Mouse (Mus musculus) gastrocnemius, adult 2 months (tissue): ENCODE data around the gene 1700080O16Rik. TPM values are rescaled to one million over a fixed set of nuclear protein-coding genes. Genes with fewer than 3 reads are reported as not detected.

Source experiments
- DNase-seq: peaks from one replicate; pipeline ENCODE4 v3.0.0; 2022
- H3K27ac ChIP-seq: fragments of 200-600 bp; 2 replicates; pipeline ENCODE4 v1.8.1; 2022; ENCODE audit warnings: mild to moderate bottlenecking
- H3K4me3 ChIP-seq: fragments of 200-600 bp; 2 replicates; pipeline ENCODE4 v1.8.1; 2022; ENCODE audit warnings: mild to moderate bottlenecking, moderate library complexity
- CTCF ChIP-seq: fragments of 200-600 bp; IDR thresholded peaks from 2 replicates; pipeline ENCODE4 v1.8.1; 2022; ENCODE audit warnings: antibody characterized with exemption, mild to moderate bottlenecking, moderate library complexity
- intact Hi-C: fragments of 180-260 bp; cut with DNase I; formaldehyde crosslinking; loops from one replicate; pipeline ENCODE4 v1.15.1; 2025
- long read RNA-seq, 2 experiments: library from polyadenylated mRNA; stranded (forward); transcript quantifications; one replicate each; pipeline ENCODE4 v2.0.0; 2021
- total RNA-seq, 2 experiments: library from RNA; stranded (reverse); gene quantifications; 2 replicates each; pipeline ENCODE4 v1.2.3; 2021

1700080O16Rik gene
- not detected for total RNA-seq
- long read RNA-seq, experiment 1: 0 reads
- long read RNA-seq, experiment 2: 0 reads

DNA sequence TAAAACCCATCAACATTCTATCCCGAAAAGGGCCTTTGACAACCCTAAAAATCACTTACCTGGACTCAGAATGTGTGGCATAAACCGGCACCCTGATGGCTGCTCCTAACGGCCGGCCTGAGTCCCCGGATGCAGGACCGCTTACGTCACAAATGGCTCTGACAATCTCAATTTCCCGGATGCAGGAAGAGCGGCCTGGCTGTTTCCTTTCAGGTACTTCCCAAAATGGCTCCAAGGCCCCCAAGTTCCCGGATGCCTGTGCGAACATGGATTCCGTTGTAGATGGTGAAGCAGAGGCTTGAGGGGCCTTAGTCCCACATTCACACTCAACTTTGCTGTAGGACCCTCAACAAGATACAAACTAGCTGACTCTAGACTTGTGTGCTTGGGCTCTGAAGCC, at the start of gene 1700080O16Rik:
TSS of gene 1700080O16Rik (minus strand) at position 101 of the 400 bp plus-strand sequence.
- H3K4me3 ChIP-seq: no peak within 1 kb of the TSS
- intact Hi-C loops: no loop called here
- no peak for DNase-seq
- no peak within 1 kb of the TSS for H3K27ac ChIP-seq
- TF ChIP-seq CTCF: no peak

DNA sequence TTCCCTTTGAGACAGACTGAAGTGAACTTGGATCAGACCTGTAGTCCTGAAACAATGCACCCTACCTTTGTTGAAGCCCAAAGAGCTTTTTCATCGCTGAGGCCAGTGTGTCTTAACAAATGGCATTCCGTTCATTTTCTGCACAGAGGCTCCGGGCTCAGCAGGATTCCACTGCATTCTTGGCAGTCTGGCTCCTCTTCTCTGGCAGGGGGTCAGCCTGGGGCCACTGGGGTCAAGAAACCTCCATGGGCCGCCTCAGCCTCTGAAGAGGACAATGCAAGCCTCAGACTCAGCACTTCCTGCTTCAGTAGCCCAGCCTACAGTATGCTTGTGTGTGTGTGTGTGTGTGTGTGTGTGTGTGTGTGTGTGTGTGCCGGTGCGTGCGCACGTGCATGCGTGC, 45.1 kb upstream of the 1700080O16Rik start:
- peak; percentile 21 for DNase-seq
- TF ChIP-seq CTCF: no peak
- H3K27ac ChIP-seq: no peak overlapping the region
- intact Hi-C loops: no loop called here
- no peak overlapping the region for H3K4me3 ChIP-seq

DNA sequence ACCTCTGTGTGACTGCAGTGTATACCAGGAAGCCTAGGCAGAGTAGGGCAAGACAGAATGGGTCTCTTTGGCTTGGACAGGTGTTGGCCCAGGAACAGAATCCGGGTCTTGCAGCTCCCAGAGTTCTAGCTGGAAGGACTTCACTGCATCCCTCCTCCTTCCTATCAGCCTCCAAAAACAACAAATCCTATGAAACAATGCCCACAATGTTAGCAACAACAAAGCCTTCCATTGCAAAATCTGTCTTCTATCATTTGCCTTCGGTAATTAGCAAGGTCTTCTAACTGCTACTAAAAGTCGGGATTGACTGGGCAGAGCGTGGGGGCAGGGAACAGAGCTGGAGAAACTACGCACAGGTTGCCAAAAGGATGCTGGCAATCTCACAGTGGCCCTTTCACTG, 27.5 kb upstream of the 1700080O16Rik start:
- no peak for DNase-seq
- TF ChIP-seq CTCF: no peak
- intact Hi-C loops: no loop called here
- Histone ChIP-seq H3K27ac (no peak overlapping the region), H3K4me3 (no peak overlapping the region)

DNA sequence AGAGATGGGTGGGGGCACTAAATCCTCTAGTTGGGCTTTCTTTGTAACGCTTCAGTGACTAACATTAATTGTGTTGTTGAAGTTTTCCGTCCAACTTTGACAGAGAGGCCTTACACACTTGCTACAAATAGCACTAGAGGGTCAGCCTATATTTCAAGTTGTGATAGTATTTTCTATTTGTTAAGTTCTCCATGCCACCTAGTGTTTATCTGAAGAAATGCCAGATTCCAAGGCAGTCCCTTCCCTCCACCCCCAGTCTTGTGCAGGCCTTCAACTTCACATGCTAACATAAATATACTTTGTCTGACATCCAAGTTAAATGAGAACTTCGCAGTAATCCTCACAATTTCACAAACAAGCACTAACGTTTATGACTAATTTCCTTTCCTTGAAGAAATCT, 26.9 kb upstream of the 1700080O16Rik start:
- no peak for DNase-seq
- no peak overlapping the region for H3K27ac ChIP-seq
- TF ChIP-seq CTCF: no peak
- intact Hi-C loops: no loop called here
- H3K4me3 ChIP-seq: no peak overlapping the region

DNA sequence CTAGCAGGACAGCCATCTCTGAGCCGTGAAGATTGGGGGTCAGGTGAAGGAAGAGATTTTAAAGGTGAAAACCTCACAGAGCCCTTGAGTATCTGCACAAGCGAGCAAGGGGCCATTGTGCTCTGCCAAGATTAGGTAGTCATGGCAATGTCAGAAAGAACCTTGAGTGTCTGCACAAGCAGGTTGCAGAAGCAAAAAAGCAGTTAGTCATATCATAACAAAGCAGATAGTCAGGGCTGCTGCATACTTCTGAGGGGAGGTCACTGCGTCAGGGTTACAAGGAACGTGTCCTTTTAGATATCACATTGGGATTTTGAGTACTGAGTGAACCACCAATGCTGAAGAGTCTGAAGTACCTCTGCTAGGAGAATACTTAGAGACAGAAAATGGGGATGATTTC, 3.8 kb upstream of the 1700080O16Rik start:
- Histone ChIP-seq H3K4me3 (no peak overlapping the region), H3K27ac (no peak overlapping the region)
- intact Hi-C loops: no loop called here
- TF ChIP-seq CTCF: no peak
- no peak for DNase-seq

DNA sequence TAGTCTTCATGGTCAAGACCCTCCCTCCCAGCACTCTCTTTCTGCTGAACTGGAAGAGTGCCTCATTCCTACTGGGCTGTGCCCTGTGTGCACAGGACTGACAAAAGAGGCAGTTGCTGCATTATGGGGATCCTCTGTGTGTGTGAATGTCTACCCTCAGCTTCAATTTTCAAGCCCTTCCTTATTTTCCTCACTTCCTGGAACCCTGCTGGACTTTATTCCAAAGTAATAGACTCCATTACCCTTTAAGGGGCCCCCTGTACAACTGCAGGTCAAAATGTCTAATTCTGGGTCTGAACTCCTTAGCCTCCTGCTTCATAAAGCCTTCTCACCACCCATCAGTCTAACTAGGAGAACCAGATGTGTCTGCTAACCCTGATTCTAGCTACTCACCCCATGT, 2.0 kb upstream of the 1700080O16Rik start:
- Histone ChIP-seq H3K27ac (no peak overlapping the region), H3K4me3 (no peak overlapping the region)
- no peak for DNase-seq
- intact Hi-C loops: no loop called here
- no peak for TF ChIP-seq CTCF

DNA sequence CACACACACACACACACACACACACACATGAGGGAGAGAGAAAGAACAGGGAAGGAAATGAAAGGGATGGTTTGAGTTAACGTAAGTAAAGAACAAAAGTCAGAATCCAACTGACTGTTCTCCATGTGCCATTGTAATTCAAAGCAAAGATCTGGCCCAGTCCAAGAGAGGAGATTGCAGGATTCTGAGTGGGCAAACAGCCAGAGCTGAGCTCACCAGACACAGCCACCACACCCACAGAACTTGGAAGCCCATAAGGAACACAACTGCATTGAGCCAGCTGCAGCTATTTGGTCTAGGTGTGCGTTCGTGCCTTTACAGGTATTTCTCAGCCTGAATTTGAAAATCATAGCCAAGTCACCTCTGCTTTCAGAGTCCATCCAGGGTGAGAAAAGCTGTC, 24.5 kb downstream of the 1700080O16Rik start:
- no peak for TF ChIP-seq CTCF
- Histone ChIP-seq H3K4me3 (no peak overlapping the region), H3K27ac (no peak overlapping the region)
- intact Hi-C loops: no loop called here
- DNase-seq: peak; percentile 56

DNA sequence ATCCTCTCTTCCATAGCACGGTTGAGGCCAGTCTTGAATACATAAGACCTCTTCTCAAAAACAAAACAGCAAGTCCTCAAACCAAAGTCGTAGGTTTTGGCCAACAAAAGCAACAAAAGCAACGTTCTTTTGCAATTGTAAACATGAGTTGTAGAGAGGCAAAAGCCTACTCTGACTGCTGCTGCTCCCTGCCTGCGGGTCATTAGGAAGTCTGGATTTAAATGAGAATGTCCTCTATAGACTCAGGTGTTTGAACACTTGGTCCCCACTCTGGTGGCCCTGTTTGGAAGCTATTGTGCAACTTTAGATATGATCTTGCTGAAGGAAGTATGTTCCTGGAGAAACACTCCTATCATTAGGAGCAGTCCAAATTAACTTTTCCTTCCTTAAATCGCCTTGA, 34.5 kb downstream of the 1700080O16Rik start:
- DNase-seq: no peak
- Histone ChIP-seq H3K4me3 (no peak overlapping the region), H3K27ac (no peak overlapping the region)
- intact Hi-C loops: no loop called here
- no peak for TF ChIP-seq CTCF

DNA sequence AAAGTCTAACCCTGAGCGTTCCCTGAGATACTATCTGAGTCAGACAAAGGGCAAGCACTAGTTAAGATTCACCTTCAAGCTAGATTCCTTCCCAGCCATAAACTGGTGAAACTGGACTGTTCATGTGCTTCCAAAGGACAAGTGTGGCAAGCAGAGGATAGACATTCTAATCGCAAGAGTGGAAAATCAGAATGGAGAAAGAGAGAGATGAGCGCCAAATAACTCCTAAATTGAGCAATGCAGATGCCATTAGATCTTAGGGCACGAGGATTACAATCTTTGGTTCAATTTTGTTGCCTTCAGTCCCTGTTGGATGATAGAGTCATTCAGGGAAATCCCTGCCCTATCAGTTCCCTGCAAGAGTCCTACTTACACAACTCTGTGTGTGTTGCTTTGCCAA, 53.5 kb downstream of the 1700080O16Rik start:
- no peak for TF ChIP-seq CTCF
- H3K4me3 ChIP-seq: no peak overlapping the region
- intact Hi-C loops: no loop called here
- DNase-seq: no peak
- H3K27ac ChIP-seq: no peak overlapping the region

Other genes starting within 250 kb of the 1700080O16Rik start
- gene Usp26, start 171.5 kb downstream of the 1700080O16Rik start, total RNA-seq: not detected
- 10 to 100 TPM; 29.8 to 45.5 TPM for gene Gpc4, start 192.5 kb upstream of the 1700080O16Rik start, total RNA-seq